Mouse (Mus musculus) stomach, postnatal 0 days (tissue): ENCODE data around the gene Irgq.
A peak's percentile ranks its signal among the peaks of the same experiment; 100 is the strongest.

Experiments used
- CTCF ChIP-seq: IDR thresholded peaks from 2 replicates; pipeline ENCODE4 v1.5.1; 2016; ENCODE audit warnings: antibody characterized with exemption, low read depth, mild to moderate bottlenecking, moderate library complexity
- EP300 ChIP-seq: optimal IDR thresholded peaks from 2 replicates; pipeline ENCODE3; 2016; ENCODE audit warnings: antibody characterized with exemption

GRCm38 (mm10) chr7:24572455-24572854 is 42.0 kb downstream of the Irgq start:
- peak; percentile 65 for TF ChIP-seq CTCF
- TF ChIP-seq EP300: no peak
